ENCODE assay signal across 9 mouse cellular contexts in the genomic region with DNA sequence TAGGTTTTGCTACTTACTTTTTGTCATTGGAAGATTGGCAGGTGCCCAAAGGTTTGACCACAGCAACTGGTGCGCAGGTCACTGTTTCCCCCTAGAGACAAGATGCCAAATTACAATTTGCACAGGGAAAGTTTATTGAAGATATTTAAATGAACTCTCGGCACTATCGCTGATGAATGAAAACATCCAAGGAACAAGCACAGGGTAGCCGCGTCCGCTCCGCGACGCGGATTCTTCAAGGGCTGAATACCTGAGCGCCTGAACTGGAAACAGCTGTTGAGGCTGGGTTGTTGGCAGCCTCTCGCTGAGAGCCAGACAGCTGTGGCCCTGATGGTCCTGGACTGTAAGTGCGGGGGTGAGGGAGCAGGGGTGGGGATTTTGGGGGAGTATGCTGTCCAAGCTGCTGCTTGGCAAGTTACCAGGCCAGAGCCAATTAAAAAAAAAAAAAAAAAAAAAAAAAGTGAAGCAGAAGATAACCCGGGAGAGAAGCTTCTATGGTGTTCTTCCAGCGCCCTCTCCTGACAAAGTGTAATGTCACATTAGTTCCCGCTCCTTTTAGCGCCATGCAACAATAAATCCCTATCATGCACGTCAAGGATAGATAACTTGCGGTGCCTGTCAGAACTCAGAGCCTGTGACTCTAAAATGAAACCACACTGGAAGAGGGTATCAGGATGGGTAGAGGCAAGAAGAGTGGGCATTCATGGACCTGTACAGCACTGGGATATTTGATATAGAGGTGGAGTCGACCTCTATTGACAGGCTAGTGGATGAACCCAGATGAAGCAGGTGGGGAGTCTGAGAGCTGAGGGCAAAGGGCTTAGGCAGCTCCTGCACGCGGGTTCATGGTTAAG. TPM values are rescaled to one million over a fixed set of nuclear protein-coding genes. Genes with fewer than 3 reads are reported as not detected.
A peak's percentile ranks its signal among the peaks of the same experiment; 100 is the strongest.
DNase-seq lines count a peak whose midpoint lies in the region; ATAC-seq and TF ChIP-seq lines count a peak whose summit lies in the region.
"Had no signal": no experiment of that assay in that cellular context is flagged by ENCODE, and none has a peak within 500 bp of the region (broad histone marks: within the 10 kb centered on the region; RNA-seq: fewer than 3 reads in every experiment).

No protein-coding gene starts in this region.

- H3K4me1 ChIP-seq in E14TG2a.4 (replicated peaks; ENCODE audit: low read depth, low read length): peaks cover 50% of the 10 kb centered on the region
- H3K4me1 ChIP-seq in forebrain, embryonic 14.5 days (ENCODE audit: control insufficient read depth, insufficient read depth, low read length): no peaks in the 10 kb centered on the region; the same call in 1 of the 2 replicates
- no peaks in the 10 kb centered on the region for H3K4me1 ChIP-seq in intestine, embryonic 14.5 days (replicated peaks; ENCODE audit: control insufficient read depth, insufficient read depth, low read length)
- no peaks in the 10 kb centered on the region for H3K4me1 ChIP-seq in stomach, embryonic 16.5 days (ENCODE audit: control insufficient read depth, insufficient read depth, low read length)

- 18% methylated on average over 22 of the region's 22 CpGs for WGBS in forebrain, embryonic 14.5 days
- WGBS in intestine, embryonic 14.5 days: 18% methylated on average over 22 of the region's 22 CpGs
- WGBS in stomach, embryonic 16.5 days: 12% methylated on average over 22 of the region's 22 CpGs

- peak; percentile 52 for DNase-seq in brain, embryonic 18.5 days (ENCODE audit: low read depth, low spot score)
- peak; percentile 78 for DNase-seq in forebrain, embryonic 14.5 days (ENCODE audit: low spot score)
- peak; percentile 65 for DNase-seq in intestine, embryonic 14.5 days (ENCODE audit: low spot score)
- peak; percentile 36 to 49 for DNase-seq in left cerebral cortex, postnatal 10 days (ENCODE audit: extremely low spot score in 1 of 2, low spot score in 2 of 2)
- DNase-seq in mesoderm, embryonic 11.5 days (ENCODE audit: low read depth, low spot score): peak; percentile 37
- DNase-seq in B cell, adult 2 months: no peak

- H3K27me3 ChIP-seq in E14TG2a.4 (ENCODE audit: insufficient read depth, low read length): peaks cover 13% of the 10 kb centered on the region
- H3K27me3 ChIP-seq in forebrain, embryonic 14.5 days (replicated peaks; ENCODE audit: control insufficient read depth, insufficient read depth, low read length): no peaks in the 10 kb centered on the region
- H3K27me3 ChIP-seq in intestine, embryonic 14.5 days (replicated peaks; ENCODE audit: control insufficient read depth, insufficient read depth, low read length): no peaks in the 10 kb centered on the region
- H3K27me3 ChIP-seq in stomach, embryonic 16.5 days (ENCODE audit: control insufficient read depth, insufficient read depth, low read length): no peaks in the 10 kb centered on the region

- H3K9ac ChIP-seq in forebrain, embryonic 14.5 days (ENCODE audit: low read length): no peak overlapping the region
- H3K9ac ChIP-seq in intestine, embryonic 14.5 days (ENCODE audit: low read length): no peak overlapping the region
- H3K9ac ChIP-seq in stomach, embryonic 16.5 days (ENCODE audit: low read length): no peak overlapping the region

- H3K36me3 ChIP-seq in E14TG2a.4 (ENCODE audit: insufficient read depth, low read length): no peaks in the 10 kb centered on the region
- no peaks in the 10 kb centered on the region for H3K36me3 ChIP-seq in forebrain, embryonic 14.5 days (ENCODE audit: control insufficient read depth, insufficient read depth, low read length)
- H3K36me3 ChIP-seq in intestine, embryonic 14.5 days (ENCODE audit: control insufficient read depth, insufficient read depth, low read length): no peaks in the 10 kb centered on the region
- H3K36me3 ChIP-seq in stomach, embryonic 16.5 days (ENCODE audit: control insufficient read depth, insufficient read depth, low read length): no peaks in the 10 kb centered on the region

- peak; percentile 59 for TF ChIP-seq CTCF in E14TG2a.4 (conservative IDR thresholded peaks at IDR 0.05; ENCODE audit: low read length)

- peak; percentile 69 for ATAC-seq in forebrain, embryonic 14.5 days
- peak; percentile 47 for ATAC-seq in intestine, embryonic 14.5 days (replicated peaks; ENCODE audit: low FRiP score, low TSS enrichment, low read depth)
- no peak for ATAC-seq in stomach, embryonic 16.5 days (ENCODE audit: insufficient read depth, low FRiP score)

- H3K27ac ChIP-seq in forebrain, embryonic 14.5 days (ENCODE audit: low read depth, low read length): no peak overlapping the region
- no peak overlapping the region for H3K27ac ChIP-seq in intestine, embryonic 14.5 days (ENCODE audit: low read depth)
- H3K27ac ChIP-seq in stomach, embryonic 16.5 days (ENCODE audit: low read length): no peak overlapping the region

- no peaks in the 10 kb centered on the region for H3K9me3 ChIP-seq in E14TG2a.4 (ENCODE audit: low read length)
- no peaks in the 10 kb centered on the region for H3K9me3 ChIP-seq in forebrain, embryonic 14.5 days (replicated peaks; ENCODE audit: control insufficient read depth, low read length)
- H3K9me3 ChIP-seq in intestine, embryonic 14.5 days (ENCODE audit: control insufficient read depth, low read length): no peaks in the 10 kb centered on the region
- no peaks in the 10 kb centered on the region for H3K9me3 ChIP-seq in stomach, embryonic 16.5 days (replicated peaks; ENCODE audit: control insufficient read depth, low read length)

- peak overlapping the region; percentile 49 for H3K4me2 ChIP-seq in forebrain, embryonic 14.5 days (ENCODE audit: low read length)
- peak overlapping the region; percentile 46 for H3K4me2 ChIP-seq in intestine, embryonic 14.5 days (ENCODE audit: low read length)
- peak overlapping the region; percentile 44 for H3K4me2 ChIP-seq in stomach, embryonic 16.5 days (ENCODE audit: low read depth, low read length)

- H3K4me3 ChIP-seq in E14TG2a.4 (replicated peaks; ENCODE audit: low read length): peak overlapping the region; percentile 53
- H3K4me3 ChIP-seq in forebrain, embryonic 14.5 days (ENCODE audit: low read depth, low read length): 0 out of 2 replicates have a peak overlapping the region, but pooled peaks have one; percentile 1
- H3K4me3 ChIP-seq in intestine, embryonic 14.5 days (ENCODE audit: low read depth, low read length): 0 out of 2 replicates have a peak overlapping the region, but pooled peaks have one; percentile 11
- no peak overlapping the region; the same call in 1 of the 2 replicates for H3K4me3 ChIP-seq in stomach, embryonic 16.5 days (replicated peaks; ENCODE audit: low read length)

- intact Hi-C loops in left cerebral cortex, postnatal 10 days (cut with DNase I): loop anchor here (2.0 to 10.0 kb wide), 3 partner anchors 123 to 653 kb away; a partner anchor contains a TSS

RNA-seq across cellular contexts. Expression of a gene that starts 1.0 kb away (rescaled TPM):
- not detected in 2 replicates for polyA plus RNA-seq in forebrain, embryonic 14.5 days (2014; fragmentation: Nextera tagmentation; extraction: Ambion mirVana)
- polyA plus RNA-seq in intestine, embryonic 14.5 days (2014; fragmentation: Nextera tagmentation; extraction: Ambion mirVana): not detected in 2 replicates
- total RNA-seq in left cerebral cortex, postnatal 10 days (2021): not detected
- polyA plus RNA-seq in stomach, embryonic 16.5 days (2015; fragmentation: Nextera tagmentation; extraction: Ambion mirVana): not detected in 2 replicates
- total RNA-seq: neutrophil, adult 5-6 weeks had no signal

Comparison
In these comparisons a context has a peak if more than half of its experiments do, and no peak if none do; other contexts are left out.
1. DNase-seq: peak in brain, embryonic 18.5 days (single experiment), forebrain, embryonic 14.5 days (single experiment), intestine, embryonic 14.5 days (single experiment), left cerebral cortex, postnatal 10 days (2 of 2) and mesoderm, embryonic 11.5 days (single experiment); none in B cell, adult 2 months (0 of 2).
2. Peak in every context shown above with its lines, with median percentiles within 50 percentile points of each other: H3K4me2 ChIP-seq.